Mouse (Mus musculus): ENCODE data around the gene Icam5.
"Not testable (repeated sequence)": the region's sequence is repeated elsewhere in the genome, so short reads cannot be mapped to it uniquely, and the experiment has no call there.

The Icam5 gene

DNA sequence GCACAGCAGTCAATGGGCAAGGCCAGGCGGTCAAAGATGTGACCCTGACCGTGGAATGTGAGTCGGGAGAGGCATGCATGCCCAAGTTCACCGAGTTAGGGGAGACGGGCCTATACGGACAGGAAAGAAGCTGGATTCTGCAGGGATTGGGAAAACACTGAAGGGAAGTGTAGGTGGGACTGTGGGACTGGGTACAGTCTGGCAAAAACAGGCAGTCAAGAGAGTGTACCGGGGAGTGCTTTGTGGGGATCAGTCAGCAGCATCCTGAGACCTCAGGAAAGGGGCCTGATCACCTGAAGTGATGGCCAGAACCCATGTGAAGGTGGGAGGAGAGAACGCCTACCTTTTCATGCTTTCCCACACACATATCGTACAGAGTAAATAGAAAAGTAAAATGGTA, 3.7 kb downstream of the Icam5 start:
- DNase-seq (ENCODE audit: low read depth, low spot score) = no peak

DNA sequence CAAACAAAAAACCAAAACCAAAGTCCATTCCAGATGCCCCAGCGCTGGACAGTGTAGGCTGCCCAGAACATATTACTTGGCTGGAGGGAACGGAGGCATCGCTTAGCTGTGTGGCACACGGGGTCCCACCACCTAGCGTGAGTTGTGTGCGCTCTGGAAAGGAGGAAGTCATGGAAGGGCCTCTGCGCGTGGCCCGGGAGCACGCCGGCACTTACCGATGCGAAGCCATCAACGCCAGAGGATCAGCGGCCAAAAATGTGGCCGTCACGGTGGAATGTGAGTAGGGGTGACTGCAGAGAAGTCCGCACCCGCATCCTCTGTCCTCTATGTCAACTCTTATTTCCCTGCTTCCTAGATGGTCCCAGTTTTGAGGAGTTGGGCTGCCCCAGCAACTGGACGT, 4.3 kb downstream of the Icam5 start:
- no peak for DNase-seq (ENCODE audit: low read depth, low spot score)

DNA sequence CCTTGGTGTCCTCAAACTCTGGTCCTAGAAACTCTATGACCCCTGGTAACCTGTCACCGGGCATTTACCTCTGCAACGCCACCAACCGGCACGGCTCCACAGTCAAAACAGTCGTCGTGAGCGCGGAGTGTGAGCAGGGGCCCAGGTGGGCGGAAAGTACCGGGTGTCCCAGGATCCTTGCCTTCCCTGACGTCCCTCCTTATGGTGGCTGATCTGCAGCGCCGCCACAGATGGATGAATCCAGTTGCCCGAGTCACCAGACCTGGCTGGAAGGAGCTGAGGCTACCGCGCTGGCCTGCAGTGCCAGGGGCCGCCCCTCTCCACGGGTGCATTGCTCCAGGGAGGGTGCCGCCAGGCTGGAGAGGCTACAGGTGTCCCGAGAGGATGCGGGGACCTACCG, 4.8 kb downstream of the Icam5 start:
- no peak for DNase-seq (ENCODE audit: low read depth, low spot score)

DNA sequence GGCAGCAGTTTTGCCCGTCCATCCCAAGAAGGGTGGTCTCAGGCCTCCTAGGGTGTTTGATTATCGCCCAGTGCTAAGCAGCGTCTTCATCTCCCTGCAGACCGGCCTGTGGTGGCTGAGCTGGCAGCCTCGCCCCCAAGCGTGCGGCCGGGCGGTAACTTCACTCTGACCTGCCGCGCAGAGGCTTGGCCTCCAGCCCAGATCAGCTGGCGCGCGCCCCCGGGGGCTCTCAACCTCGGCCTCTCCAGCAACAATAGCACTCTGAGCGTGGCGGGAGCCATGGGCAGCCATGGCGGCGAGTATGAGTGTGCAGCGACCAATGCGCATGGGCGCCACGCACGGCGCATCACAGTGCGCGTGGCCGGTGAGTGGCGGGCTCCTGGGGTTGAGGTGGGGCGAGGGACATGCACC, 5.6 kb downstream of the Icam5 start:
- no peak for DNase-seq (ENCODE audit: low read depth, low spot score)

DNA sequence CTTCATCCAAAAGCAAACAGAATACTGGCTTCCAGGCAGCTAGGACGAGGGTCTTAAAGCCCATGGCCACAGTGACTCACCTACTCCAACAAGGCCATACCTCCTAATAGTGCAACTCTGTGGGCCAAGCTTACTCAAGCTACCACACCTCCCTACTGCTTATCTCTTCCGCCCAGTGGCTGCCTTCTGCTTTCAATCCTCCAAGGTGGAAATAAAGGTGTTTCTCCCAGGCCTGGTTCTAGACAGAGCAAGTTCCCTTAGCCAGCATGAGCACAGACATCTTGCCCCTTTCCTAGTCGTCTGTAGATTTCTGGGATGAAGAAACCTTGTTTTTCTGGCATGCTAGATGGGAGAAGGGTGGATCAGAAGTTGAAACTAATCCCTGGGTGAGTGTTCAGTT, 7.9 kb downstream of the Icam5 start:
- DNase-seq (ENCODE audit: low read depth, low spot score) = no peak

DNA sequence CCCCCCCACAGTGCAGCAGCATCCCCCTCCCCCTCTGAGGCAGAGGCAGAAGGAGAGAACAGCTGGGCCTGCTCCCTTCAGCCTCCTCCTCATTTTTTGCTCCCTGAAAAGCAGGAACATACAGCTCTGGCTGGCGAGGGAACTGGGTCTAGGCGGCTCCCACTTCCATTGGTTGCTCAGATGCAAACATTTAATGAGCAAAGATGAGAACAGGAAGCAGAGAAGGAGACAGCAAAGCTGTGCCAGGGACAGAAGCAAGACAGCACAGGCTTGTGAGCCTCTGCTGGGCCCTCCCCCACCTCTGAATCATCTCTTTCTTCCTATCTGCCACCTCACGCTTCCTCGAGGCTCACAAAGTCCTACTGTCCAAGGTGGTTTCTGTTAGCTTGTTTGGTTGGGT, 9.4 kb downstream of the Icam5 start:
- no peak for DNase-seq (ENCODE audit: low read depth, low spot score)

DNA sequence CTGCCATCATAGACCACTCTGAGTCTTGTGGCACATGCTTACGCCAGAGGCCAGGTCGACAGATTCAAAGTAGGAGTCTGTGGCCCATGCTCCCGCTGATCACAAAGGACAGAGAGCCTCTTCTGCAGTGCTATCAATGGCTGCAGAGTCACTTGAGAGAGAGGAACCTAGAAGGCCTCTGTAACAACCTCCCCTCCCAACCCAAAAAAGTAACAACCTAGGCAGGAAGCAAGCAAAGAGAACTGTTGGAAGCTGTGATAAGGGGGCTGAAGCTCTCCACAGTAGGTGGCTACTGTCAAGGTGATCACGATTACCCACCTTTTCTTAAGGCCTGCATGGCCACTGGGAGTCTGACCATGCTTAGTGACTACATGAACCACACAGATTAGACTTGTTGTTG, 11.7 kb downstream of the Icam5 start:
- no peak for DNase-seq (ENCODE audit: low read depth, low spot score)

DNA sequence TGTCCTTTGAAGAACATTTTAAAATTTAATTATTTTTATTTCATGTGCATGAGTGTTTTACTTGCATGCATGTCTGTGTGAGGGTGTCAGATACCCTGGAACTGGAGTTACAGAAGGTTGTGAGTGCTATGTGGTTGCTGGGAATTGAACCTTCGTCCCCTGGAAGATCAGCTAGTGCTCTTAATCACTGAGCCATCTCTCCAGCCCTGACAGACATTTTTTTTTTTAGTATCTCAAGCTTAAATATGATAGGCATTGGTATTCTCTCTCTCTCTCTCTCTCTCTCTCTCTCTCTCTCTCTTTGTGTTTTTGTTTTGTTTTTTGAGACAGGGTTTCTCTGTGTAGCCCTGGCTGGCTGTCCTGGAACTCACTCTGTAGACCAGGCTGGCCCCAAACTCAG, 12.9 kb downstream of the Icam5 start:
- not testable (repeated sequence) for DNase-seq (ENCODE audit: low read depth, low spot score)

DNA sequence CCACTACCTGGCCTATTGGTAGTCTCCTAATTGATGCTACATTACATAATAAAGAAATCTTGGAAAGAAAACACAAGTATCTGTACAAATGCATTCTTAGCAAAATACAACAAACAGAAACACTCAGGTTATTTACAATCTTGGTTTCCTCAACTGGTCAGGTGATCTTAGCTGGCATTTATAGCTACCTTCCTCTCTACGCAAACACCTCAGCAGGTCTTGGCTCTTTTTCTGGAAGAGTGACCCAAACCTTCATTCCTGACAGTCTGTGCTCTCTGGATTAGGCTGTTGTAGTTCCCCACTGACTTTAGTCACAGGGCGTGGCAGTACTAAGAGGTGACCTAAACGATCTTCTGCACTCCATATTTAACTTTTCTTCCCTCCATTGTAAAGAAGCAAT, 13.4 kb downstream of the Icam5 start:
- no peak for DNase-seq (ENCODE audit: low read depth, low spot score)

DNA sequence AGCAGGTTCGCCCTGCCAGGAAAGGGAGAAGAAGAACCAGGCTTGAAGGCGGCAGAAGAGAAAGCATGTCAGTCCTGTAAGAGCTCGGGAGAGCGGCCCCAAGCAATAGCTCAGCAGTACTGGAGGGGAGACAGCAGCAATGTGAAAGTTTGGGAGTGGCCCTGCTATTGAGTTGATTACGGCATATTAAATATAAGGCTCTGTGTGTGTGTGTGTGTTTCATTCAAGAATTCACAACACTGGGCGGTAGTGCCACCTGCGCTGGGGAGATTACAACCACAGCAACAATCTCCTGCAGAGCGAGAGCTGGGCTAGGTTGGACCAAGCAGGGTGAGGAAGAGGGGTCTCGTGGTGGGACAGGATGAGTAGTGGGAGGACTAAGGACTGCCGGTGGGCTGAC, 19.7 kb downstream of the Icam5 start:
- no peak for DNase-seq (ENCODE audit: low read depth, low spot score)

DNA sequence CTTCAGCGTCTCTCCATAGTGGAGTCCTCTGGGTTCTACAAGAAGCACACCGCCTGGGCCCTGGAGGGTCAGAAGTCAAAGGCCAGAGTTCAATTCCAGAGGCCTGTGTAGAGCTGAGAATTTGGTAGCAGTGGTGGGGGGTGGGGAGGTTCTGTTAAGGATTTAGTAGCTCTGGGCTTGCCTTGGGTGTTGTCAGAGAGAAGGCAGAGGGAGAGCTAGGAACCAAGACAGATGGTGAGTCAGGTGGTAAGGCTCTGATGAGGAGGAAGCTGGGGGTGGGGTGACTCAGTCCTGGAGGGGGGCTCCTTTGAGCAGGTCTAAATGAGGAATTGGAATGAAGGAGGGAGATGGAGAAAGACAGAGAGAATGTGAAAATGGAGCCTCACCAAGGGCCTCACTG, 31.1 kb downstream of the Icam5 start:
- DNase-seq (ENCODE audit: low read depth, low spot score) = no peak

DNA sequence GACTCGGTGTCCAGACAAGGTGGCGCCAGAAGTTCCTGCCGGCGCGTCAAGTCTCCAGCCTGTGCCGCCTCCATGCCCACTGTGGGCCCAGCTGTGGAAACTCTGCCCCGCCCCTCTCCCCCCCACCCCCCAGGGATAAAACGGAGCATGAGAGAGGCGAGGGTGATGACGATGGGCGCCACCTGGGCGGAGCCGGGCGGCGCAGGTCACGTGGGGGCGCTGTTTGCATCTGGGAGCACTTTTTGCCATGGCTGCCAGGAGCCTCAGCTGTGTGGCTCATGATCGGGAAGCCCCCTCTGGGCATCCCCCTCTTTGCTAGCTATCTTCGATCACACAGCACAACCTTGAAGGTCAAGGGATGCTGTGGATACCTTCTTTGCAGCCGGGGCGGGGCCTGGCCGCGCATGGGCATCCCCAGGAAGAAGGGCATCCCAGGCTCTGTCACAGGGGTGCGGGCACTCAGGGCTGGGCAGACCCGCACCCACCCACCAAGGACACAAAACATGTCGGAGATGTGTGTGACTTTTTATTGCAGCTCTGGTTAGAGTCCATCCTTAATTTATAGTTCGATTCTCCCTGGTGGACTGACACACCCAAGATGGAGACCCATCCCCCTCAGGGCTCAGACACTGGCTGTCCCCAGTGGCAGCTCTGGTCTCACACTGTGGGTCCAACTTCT, 35.3 kb downstream of the Icam5 start, which contains the start of gene Zglp1:
Zglp1 (minus strand) TSS at position 88 of the 679 bp plus-strand sequence.
- no peak for DNase-seq (ENCODE audit: low read depth, low spot score)

DNA sequence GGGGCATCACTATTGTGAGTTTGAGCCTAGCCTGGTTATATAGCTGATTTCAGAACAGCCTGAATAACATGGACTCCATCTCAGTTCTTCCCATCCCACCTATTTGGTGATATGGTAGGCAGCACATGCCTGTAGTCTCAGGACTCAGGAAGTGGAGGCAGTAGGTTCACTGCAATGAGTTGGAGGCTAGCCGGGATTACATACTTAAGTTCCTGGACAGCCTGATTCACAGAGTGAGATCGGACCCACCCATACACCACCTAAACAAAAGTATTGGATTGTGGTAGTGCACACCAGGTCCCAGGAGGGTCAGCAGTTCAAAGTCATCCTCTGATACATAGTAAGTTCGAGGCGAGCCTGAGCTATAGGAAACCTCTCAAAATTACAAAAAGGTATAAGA, 40.8 kb downstream of the Icam5 start:
- DNase-seq (ENCODE audit: low read depth, low spot score) = peak; percentile 57

DNA sequence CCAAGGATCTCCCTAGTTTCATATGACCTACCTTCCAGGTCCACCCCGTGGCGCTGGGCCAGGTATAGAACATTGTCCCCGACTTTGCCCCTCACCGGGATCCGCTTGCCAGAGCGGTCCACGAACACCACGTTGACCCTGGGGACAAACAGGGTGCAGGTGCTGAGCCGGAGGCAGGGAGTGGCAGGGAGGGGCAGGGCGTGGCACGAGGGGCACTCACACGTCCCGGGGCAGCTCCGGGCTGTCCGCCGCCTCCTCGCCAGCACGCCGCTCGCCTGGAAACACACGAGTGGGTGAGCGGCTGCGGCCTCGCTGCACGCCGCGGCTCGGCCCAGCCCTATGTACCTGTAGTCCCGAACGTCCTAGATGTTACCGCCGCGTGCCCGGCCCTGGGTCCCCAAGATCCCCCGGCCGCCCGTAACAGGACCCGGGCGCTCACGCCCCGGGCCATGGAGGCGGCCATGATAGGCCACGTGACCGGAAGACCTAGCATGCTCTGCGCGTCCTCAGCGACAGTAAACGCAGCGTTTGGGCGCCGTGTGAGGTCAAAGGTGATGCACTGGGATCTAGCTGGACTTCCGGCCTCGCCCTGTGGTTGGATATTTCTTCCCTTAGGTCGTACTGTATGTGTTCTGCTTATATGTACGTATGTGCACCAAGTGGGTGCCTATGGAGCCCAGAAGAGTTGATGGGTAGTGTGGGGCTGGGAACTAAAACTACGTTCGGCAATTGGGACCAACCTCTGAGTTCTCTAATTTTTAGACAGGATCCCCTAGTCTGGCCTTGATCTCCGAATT, 41.4 kb downstream of the Icam5 start, which contains the start of the genes Gm49373 and Fdx1l:
Gm49373 (minus strand) TSS at position 53 of the 797 bp plus-strand sequence.
Fdx1l (minus strand) TSS at position 571 of the 797 bp plus-strand sequence.
- peak; percentile 89 for DNase-seq (ENCODE audit: low read depth, low spot score)

DNA sequence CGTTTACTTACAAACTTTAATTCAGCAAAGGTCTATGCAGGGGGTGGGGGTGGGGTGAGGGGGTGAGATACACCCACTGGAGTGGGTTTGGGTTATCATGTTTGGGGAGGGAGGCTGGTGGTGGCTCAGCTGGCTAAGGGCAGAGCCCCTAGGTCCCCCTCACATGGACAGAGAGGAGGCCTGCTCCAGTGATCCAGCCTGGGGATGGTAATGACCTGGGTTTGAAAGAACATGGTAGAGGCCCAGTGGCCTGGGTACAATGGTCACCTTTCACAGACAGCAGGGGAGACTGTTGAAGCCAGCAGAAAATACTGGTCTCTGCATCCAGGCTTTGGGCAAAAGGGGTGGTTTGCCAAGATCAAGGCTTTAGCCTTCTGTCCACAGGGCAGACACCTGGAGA, 42.3 kb downstream of the Icam5 start:
- DNase-seq (ENCODE audit: low read depth, low spot score) = no peak

DNA sequence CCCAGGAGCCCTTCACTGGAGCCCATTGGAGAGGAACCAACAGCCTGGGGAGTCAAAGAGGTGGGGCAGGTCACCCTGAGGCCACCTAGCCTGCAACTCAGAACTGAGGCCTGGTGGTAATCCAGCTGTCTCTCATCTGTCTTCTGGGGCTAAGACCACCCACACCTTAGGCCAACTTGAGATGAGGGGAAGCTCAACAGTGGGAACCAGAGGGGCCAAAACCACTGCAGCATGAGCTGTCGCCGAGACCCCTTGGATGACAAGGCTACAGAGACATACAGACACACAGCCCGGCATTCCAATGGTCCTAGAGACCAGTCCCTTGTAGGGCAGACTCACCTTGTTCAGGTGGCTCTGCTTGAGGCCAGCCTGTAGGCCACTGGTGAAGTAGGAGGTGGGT, 43.8 kb downstream of the Icam5 start:
- DNase-seq (ENCODE audit: low read depth, low spot score) = no peak

DNA sequence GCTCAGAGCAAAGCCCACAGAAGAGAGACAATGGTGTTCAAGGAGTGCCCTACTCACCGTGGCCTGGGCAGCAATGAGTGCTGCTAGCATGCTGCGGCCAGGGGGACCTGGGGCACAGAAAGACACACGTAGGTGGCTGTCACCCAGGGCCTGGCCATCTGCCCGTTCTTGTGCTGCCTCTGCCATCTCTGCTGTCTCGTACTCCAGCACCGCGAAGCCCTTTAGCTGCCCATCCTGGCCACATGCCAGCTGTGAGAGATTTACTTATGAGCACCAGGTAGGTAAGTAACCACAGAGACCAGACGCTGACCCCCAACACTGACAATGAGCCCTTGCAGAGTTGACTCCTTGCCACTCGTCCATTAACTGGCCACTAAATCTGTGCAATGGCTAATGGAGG, 49.3 kb downstream of the Icam5 start:
- no peak for DNase-seq (ENCODE audit: low read depth, low spot score)

DNA sequence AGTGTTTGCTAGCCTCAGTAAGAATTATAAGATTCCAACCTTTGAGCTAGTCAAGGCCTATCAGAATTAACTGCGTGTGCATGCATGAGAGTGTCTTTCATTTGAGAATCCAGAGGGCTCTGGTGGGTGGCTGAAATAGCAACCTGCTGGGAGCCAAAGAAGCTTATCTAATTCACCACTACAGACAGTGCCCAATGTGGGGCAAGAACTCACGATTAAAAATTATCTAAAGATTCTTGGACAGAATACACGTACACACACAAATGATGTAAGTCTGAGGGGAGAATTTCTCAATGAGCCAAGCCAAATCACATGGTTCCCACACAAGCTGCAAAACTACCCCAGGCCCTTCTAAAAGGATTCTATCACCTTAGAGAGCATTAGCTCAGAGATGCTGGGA, 51.5 kb downstream of the Icam5 start:
- DNase-seq (ENCODE audit: low read depth, low spot score) = no peak
